Mouse (Mus musculus) embryonic facial prominence, embryonic 10.5 days (tissue): ENCODE measurements around the gene Ccdc61. TPM values are rescaled to one million over a fixed set of nuclear protein-coding genes. Genes with fewer than 3 reads are reported as not detected.
"Not testable (repeated sequence)": the region's sequence is repeated elsewhere in the genome, so short reads cannot be mapped to it uniquely, and the experiment has no call there.

Experiments
- DNase-seq: peaks from one replicate; pipeline ENCODE4 v3.0.0-alpha.2; 2017; ENCODE audit warnings: low spot score
- H3K27ac ChIP-seq: fragments of 300-500 bp; sonication (generic); replicated peaks from 2 replicates; pipeline ENCODE4 v1.5.1; 2016; ENCODE audit warnings: mild to moderate bottlenecking
- H3K27me3 ChIP-seq: fragments of 300-500 bp; sonication (generic); replicated peaks from 2 replicates; pipeline ENCODE4 v1.6.1; 2016; ENCODE audit warnings: low read depth, mild to moderate bottlenecking; ENCODE audit not compliant: poor library complexity, severe bottlenecking
- H3K36me3 ChIP-seq: fragments of 300-500 bp; sonication (generic); replicated peaks from 2 replicates; pipeline ENCODE4 v1.6.1; 2016; ENCODE audit warnings: mild to moderate bottlenecking, moderate library complexity
- H3K4me1 ChIP-seq: fragments of 300-500 bp; sonication (generic); 2 replicates; pipeline ENCODE4 v1.6.1; 2016
- H3K4me3 ChIP-seq: fragments of 300-500 bp; sonication (generic); 2 replicates; pipeline ENCODE4 v1.5.1; 2016; ENCODE audit warnings: mild to moderate bottlenecking, moderate library complexity
- H3K9me3 ChIP-seq: fragments of 300-500 bp; sonication (generic); 2 replicates; pipeline ENCODE4 v1.6.1; 2016; ENCODE audit warnings: mild to moderate bottlenecking
- WGBS: fragments of 180-500 bp; shearing (Covaris S2); methylation state at CpG from one replicate; pipeline ENCODE4 v1.1.7; 2016; 5-methylcytosine and 5-hydroxymethylcytosine counted together
- polyA plus RNA-seq: library from polyadenylated mRNA; unstranded; fragments of >200 nt; fragmentation: Nextera tagmentation; extraction: Ambion mirVana; gene quantifications from 2 replicates; pipeline ENCODE4 v1.2.1, GENCODE M21; 2016

Ccdc61 gene
- polyA plus RNA-seq, 1 experiment from 2014 or later = 34.8 TPM

DNA sequence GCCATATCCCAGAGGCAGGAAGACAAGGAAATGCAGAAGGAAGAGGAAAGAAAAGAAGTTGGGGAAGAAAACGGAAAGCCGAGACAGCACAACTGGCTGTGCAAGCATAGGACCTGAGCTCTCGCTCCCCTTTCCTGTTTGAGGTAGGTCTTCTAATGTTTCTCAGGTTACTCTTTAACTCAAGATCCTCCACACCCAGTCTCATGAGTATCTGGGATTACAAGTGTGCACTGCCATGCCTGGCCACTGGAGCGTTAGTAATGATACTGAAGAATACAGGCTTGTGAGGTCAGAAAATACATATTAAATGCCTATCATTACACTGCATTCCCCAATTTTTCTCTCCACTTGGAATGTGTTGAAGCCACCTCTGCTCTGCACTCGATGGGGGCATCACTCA, 34.8 kb downstream of the Ccdc61 start:
- Histone ChIP-seq H3K4me3 (no peak overlapping the region), H3K36me3 (no peaks in the 10 kb centered on the region), H3K27ac (no peak overlapping the region), H3K4me1 (peaks cover 10% of the 10 kb centered on the region; the same call in 1 of the 2 replicates), H3K27me3 (no peaks in the 10 kb centered on the region), H3K9me3 (no peaks in the 10 kb centered on the region)
- no peak for DNase-seq
- WGBS = 83% methylated on average over 5 of the region's 5 CpGs

DNA sequence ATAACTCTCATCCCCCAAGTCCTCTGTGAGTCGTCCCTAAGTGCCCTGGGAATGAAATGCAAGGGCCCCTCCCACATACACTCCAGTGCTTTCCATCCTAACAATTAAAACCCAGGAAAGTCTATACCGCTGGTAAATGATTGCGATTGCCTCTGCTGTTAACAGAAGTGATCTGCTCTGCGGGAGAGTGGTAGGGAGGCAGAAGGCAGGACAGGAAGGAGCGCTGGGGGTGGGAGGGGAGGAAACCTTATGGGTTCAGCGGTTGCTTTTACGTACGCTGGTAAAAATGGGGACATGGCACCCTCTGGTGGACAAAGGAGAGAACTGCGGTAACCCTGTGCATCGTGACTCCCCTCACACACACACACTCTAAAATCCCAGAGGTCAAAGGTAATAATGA, 37.0 kb downstream of the Ccdc61 start:
- H3K27ac ChIP-seq = no peak overlapping the region; the same call in 1 of the 2 replicates
- H3K4me3 ChIP-seq = peak overlapping the region; percentile 51
- no peaks in the 10 kb centered on the region for H3K36me3 ChIP-seq
- no peaks in the 10 kb centered on the region for H3K9me3 ChIP-seq
- no peaks in the 10 kb centered on the region for H3K27me3 ChIP-seq
- H3K4me1 ChIP-seq = peaks cover 10% of the 10 kb centered on the region; the same call in 1 of the 2 replicates
- WGBS = 0% methylated on average over 10 of the region's 10 CpGs
- DNase-seq = peak; percentile 86

DNA sequence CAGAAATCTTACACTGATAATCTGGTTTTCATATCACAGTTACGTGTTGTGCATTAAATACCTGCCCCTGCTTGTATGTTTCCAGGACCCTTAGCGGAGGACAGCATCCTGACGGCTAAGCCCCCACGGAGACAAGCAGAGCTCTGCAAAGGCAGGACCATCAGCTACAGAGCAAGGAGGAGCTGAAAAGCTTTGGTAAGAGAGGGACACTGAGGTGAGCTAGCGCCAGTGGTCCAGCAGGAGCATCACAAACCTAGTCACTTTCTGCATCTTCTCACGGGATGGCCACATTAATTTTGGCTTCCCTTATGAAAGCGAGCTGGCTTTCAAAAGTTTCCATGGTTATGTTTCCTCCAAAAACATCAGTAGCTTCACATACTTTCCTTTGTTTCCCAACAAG, 37.4 kb downstream of the Ccdc61 start:
- 6% methylated on average over 7 of the region's 7 CpGs for WGBS
- Histone ChIP-seq H3K4me3 (peak overlapping the region; percentile 51), H3K4me1 (peaks cover 10% of the 10 kb centered on the region; the same call in 1 of the 2 replicates), H3K36me3 (no peaks in the 10 kb centered on the region), H3K9me3 (peaks cover 3% of the 10 kb centered on the region; the same call in 1 of the 2 replicates), H3K27ac (no peak overlapping the region; the same call in 1 of the 2 replicates), H3K27me3 (no peaks in the 10 kb centered on the region)
- peak; percentile 28 for DNase-seq

DNA sequence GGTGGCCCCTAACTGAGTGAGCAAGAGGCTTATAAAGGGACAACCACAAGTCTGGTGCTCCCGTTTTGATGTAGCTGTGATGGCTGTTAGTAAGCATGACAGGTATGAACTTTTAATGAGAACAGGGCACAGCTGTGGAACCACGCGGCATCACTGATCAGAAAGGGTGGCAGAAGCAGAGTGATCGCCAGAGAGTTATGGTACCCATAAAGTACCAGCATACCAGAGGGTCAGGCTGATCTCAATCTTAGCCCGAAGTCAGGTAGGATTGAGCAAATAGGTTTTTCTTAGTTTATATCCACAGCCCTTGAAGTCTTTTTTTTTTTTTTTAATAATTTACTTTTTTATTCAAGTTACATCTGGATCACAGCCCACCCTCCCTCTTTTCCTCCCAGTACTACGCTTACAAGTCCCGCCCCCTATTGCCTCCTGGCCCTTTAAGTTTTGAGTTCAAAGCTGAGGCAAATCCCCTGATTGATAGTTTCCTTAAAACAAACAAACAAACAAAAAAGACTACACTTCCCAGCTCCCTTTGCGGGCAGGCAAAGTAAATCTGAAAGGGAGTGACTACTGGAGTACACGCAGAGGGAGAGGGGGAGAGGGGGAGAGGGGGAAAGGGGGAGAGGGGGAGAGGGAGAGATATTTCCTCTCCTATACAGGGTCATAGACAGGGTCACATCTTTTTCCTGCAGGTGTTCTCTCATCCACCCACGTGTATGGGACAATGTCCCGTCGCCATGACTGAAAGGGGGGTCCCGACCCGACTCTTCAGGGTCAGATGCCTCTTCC, 38.0 kb downstream of the Ccdc61 start:
- H3K27me3 ChIP-seq = no peaks in the 10 kb centered on the region
- WGBS = 32% methylated on average over 14 of the region's 14 CpGs
- H3K27ac ChIP-seq = no peak overlapping the region
- peaks cover 4% of the 10 kb centered on the region; the same call in 1 of the 2 replicates for H3K9me3 ChIP-seq
- DNase-seq = no peak
- peaks cover 10% of the 10 kb centered on the region; the same call in 1 of the 2 replicates for H3K4me1 ChIP-seq
- no peaks in the 10 kb centered on the region for H3K36me3 ChIP-seq
- peak overlapping the region; percentile 51 for H3K4me3 ChIP-seq

DNA sequence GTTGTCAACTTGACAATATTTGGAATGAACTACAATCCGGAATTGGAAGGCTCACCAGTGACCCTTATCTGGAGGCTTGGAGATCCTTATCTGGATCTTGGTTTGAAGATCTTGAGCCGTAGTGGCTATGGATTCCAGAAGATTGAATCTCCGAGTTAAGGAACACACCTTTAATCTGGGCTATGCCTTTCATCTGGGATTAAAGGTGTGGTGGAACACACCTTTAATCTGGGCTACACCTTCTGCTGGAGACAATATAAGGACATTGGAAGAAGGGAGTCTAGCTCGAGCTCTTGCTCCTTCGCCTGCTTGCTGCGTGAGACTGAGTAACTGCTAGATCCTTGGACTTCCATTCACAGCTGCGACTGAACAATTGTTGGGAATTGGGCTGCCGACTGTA, 39.2 kb downstream of the Ccdc61 start, which contains the start of gene Pglyrp1:
Gene Pglyrp1 (plus strand): TSS at position 301 of the 400 bp plus-strand sequence.
- not testable (repeated sequence) for H3K27ac ChIP-seq, H3K27me3 ChIP-seq, H3K4me1 ChIP-seq, H3K36me3 ChIP-seq, H3K4me3 ChIP-seq, DNase-seq, H3K9me3 ChIP-seq
- 100% methylated on average over 1 of the region's 8 CpGs for WGBS

DNA sequence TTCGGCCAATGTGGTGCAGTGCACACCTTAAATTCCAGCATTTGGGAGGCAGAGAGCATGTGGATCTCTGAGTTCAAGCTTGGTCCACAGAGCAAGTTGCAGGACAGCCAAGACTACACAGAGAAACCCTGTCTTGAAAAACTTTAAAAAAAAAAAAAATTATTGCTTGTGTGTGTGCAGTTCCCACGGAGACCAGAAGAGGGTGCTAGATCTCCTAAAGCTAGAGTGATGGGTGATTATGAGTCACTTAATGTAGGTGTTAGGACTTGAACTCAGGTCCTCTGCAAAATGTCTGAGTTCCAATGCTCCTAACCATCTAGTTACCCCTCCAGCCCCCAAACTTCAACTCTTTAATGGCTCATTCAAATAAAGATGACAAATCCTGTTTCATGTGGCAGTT, 41.7 kb downstream of the Ccdc61 start:
- H3K9me3 ChIP-seq = peaks cover 8% of the 10 kb centered on the region; the same call in 1 of the 2 replicates
- no peaks in the 10 kb centered on the region for H3K27me3 ChIP-seq
- no peak overlapping the region for H3K4me3 ChIP-seq
- no peak for DNase-seq
- H3K36me3 ChIP-seq = no peaks in the 10 kb centered on the region
- H3K4me1 ChIP-seq = peaks cover 10% of the 10 kb centered on the region; the same call in 1 of the 2 replicates
- no peak overlapping the region for H3K27ac ChIP-seq
- whole genome bisulfite sequencing = 88% methylated on average over 2 of the region's 2 CpGs

DNA sequence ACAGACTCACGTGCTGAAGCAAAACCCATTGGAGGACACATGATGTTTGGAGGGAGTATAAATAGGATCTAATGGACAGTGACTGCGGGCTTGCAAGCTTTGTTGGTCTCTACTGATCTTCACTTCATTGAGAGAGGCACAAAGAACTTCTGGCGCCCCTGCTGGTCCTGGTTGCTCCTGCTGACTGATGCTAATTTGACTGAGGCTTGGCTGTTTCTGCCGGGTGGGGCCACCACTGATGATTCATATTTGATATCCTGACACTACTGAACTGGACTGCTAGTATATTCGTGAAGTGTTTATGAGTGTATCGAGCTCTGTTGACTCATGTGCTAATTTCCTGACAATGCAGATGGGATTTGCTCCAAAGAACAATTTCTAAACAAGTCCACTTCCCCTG, 47.4 kb downstream of the Ccdc61 start:
- Histone ChIP-seq H3K27ac (no peak overlapping the region), H3K27me3 (no peaks in the 10 kb centered on the region), H3K4me1 (peaks cover 7% of the 10 kb centered on the region; the same call in 1 of the 2 replicates), H3K9me3 (peaks cover 6% of the 10 kb centered on the region; the same call in 1 of the 2 replicates), H3K4me3 (no peak overlapping the region), H3K36me3 (no peaks in the 10 kb centered on the region)
- no peak for DNase-seq
- 86% methylated on average over 6 of the region's 6 CpGs for WGBS

DNA sequence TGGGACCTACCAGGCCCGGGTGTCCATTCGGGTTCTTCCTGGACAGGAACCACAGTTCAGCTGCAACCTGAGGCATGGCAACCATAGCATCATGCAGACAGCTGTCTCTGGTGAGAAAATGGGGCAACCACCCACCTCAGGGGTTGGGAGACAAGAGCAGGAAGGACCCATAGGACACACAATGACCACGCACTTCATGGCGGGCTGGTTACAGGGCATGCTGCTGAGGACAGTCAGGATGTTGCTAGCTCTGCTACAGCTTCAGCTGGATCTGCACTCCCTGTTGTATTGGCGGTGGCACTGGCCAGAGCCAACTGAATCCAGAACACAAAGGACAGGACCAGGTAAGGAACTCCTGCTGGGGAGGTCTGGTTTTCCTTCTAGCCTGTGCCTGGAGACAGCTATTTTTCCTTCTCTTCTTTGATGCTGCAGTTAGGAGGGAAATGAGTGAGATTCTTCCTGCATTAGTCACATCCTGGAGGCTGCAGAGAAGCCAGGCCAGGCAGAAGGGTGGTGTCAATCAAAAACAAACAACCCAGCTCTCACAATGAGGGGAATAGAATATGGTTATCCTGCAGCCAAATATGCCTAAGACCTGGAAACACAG, 51.8 kb downstream of the Ccdc61 start:
- DNase-seq = no peak
- 0 out of 2 replicates have a peak overlapping the region, but pooled peaks have one; percentile 21 for H3K27ac ChIP-seq
- H3K27me3 ChIP-seq = no peaks in the 10 kb centered on the region
- no peaks in the 10 kb centered on the region for H3K36me3 ChIP-seq
- H3K4me3 ChIP-seq = no peak overlapping the region
- 76% methylated on average over 5 of the region's 5 CpGs for WGBS
- H3K4me1 ChIP-seq = peaks cover 7% of the 10 kb centered on the region; the same call in 1 of the 2 replicates
- H3K9me3 ChIP-seq = 0 out of 2 replicates have a peak, but pooled peaks cover under 1% of the 10 kb centered on the region

DNA sequence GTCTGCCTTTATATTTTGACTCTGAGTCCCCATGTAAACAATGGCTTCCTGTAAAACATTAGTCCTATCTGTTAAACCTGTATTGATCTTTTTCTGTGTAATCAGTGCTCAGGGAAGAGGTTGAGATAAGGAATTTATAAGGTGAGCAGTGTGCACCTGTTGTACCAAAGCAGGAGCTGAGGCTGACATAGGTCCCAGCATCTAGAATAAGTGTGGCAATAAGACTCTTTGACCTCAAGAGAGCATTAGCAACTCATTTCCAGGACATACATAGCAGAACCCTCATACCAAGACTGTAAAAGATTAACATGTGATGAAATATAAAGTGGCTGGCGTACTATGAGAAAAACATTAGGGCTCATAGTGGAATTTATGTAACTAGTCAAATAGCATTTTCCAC, 61.8 kb downstream of the Ccdc61 start:
- Histone ChIP-seq H3K4me3 (no peak overlapping the region), H3K27me3 (no peaks in the 10 kb centered on the region), H3K9me3 (no peaks in the 10 kb centered on the region), H3K36me3 (no peaks in the 10 kb centered on the region), H3K4me1 (no peaks in the 10 kb centered on the region), H3K27ac (no peak overlapping the region)
- WGBS = 90% methylated on average over 1 of the region's 1 CpGs
- no peak for DNase-seq

DNA sequence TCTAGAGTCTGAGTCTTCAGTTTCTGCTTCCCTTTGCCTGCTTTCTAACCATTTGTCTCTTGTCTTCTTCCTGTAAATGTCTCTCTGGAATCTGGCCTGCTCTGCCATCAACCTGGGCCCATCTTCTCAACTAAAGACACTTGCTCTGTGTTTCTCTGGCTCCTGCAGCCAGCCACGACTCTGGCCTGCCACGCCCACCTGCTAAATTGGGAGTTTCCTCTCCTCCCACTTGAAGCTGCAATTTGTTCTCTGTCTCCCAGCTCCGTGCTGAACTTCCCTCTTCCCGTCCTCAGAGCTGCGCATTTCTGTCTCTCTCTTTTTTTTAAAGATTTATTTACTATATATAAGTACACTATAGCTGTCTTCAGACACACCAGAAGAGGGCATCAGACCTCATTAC, 65.4 kb downstream of the Ccdc61 start:
- no peaks in the 10 kb centered on the region for H3K36me3 ChIP-seq

DNA sequence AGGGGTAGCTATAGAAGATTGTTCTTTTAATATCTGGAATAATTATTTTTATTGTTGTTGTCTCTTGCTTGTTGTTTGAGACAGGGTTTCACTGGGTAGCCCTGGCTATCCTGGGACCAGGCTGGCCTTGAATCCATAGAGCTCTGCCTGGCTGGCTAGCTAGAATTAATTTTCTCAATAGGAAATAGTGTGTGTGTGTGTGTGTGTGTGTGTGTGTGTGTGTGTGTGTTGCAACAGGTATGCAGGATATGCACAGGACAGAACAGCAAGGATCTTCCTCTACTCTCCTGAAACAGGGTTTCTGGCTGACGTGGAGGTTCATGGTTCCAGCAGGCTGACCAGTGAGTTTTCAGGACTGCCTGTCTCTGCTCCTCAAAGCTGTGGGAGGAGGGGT, 69.0 kb downstream of the Ccdc61 start:
- H3K36me3 ChIP-seq = no peaks in the 10 kb centered on the region
- peaks cover 16% of the 10 kb centered on the region for H3K4me1 ChIP-seq
- H3K4me3 ChIP-seq = peak overlapping the region; percentile 54
- peak overlapping the region; percentile 63; the same call in 1 of the 2 replicates for H3K27ac ChIP-seq
- 69% methylated on average over 1 of the region's 1 CpGs for WGBS
- H3K27me3 ChIP-seq = no peaks in the 10 kb centered on the region
- no peaks in the 10 kb centered on the region for H3K9me3 ChIP-seq
- DNase-seq = no peak

More for the DNA sequence above, 65.4 kb downstream of the Ccdc61 start:
- no peak for DNase-seq
- no peaks in the 10 kb centered on the region for H3K27me3 ChIP-seq
- no peak overlapping the region for H3K27ac ChIP-seq
- no peaks in the 10 kb centered on the region for H3K9me3 ChIP-seq
- 43% methylated on average over 5 of the region's 5 CpGs for WGBS
- H3K4me3 ChIP-seq = no peak overlapping the region
- H3K4me1 ChIP-seq = peaks cover 14% of the 10 kb centered on the region
